Mouse (Mus musculus): Measurements from ENCODE around the gene Rnd3. TPM values are rescaled to one million over a fixed set of nuclear protein-coding genes. Genes with fewer than 3 reads are reported as not detected.

Rnd3 gene
- polyA plus RNA-seq, 1 experiment from 2014 or later: 40.4 TPM

- peaks cover 10% of the 10 kb centered on the region for H3K36me3 ChIP-seq (ENCODE audit: control insufficient read depth, insufficient read depth, low read length)
- H3K4me2 ChIP-seq: peak overlapping the region; percentile 58
- no peaks in the 10 kb centered on the region for H3K9me3 ChIP-seq (replicated peaks; ENCODE audit: control insufficient read depth, low read length)
- peaks cover 44% of the 10 kb centered on the region for H3K4me1 ChIP-seq (ENCODE audit: control insufficient read depth, insufficient read depth, low read length)
- no peaks in the 10 kb centered on the region for H3K27me3 ChIP-seq (ENCODE audit: control insufficient read depth, insufficient read depth, low read length)
- WGBS (ENCODE audit: insufficient replicate concordance): 2% methylated on average over 8 of the region's 8 CpGs
- H3K4me3 ChIP-seq (ENCODE audit: low read depth, low read length): peak overlapping the region; percentile 18
- H3K9ac ChIP-seq (ENCODE audit: low read depth, low read length): peak overlapping the region; percentile 48
- ATAC-seq (replicated peaks; ENCODE audit: insufficient number of reproducible peaks, low FRiP score, low TSS enrichment): no peak; the same call in 1 of the 2 replicates
- peak overlapping the region; percentile 60 for H3K27ac ChIP-seq (ENCODE audit: low read depth, low read length)
Observed at GRCm38 (mm10) chr2:51140486-51140885, 8.4 kb downstream of the Rnd3 start.

- H3K4me2 ChIP-seq: peak overlapping the region; percentile 58
- H3K36me3 ChIP-seq (ENCODE audit: control insufficient read depth, insufficient read depth, low read length): peaks cover 10% of the 10 kb centered on the region
- no peaks in the 10 kb centered on the region for H3K9me3 ChIP-seq (replicated peaks; ENCODE audit: control insufficient read depth, low read length)
- no peaks in the 10 kb centered on the region for H3K27me3 ChIP-seq (ENCODE audit: control insufficient read depth, insufficient read depth, low read length)
- whole genome bisulfite sequencing (ENCODE audit: insufficient replicate concordance): 8% methylated on average over 6 of the region's 6 CpGs
- H3K27ac ChIP-seq (ENCODE audit: low read depth, low read length): peak overlapping the region; percentile 60
- H3K9ac ChIP-seq (ENCODE audit: low read depth, low read length): no peak overlapping the region
- peaks cover 43% of the 10 kb centered on the region for H3K4me1 ChIP-seq (ENCODE audit: control insufficient read depth, insufficient read depth, low read length)
- H3K4me3 ChIP-seq (ENCODE audit: low read depth, low read length): no peak overlapping the region
- ATAC-seq (replicated peaks; ENCODE audit: insufficient number of reproducible peaks, low FRiP score, low TSS enrichment): no peak
Observed at GRCm38 (mm10) chr2:51139912-51140446, 8.9 kb downstream of the Rnd3 start.

GRCm38 (mm10) chr2:51139218-51139911 lies 9.5 kb downstream of the Rnd3 start:
- Histone ChIP-seq H3K27ac (ENCODE audit: low read depth, low read length) (peak overlapping the region; percentile 70), H3K36me3 (ENCODE audit: control insufficient read depth, insufficient read depth, low read length) (peaks cover 10% of the 10 kb centered on the region), H3K9ac (ENCODE audit: low read depth, low read length) (peak overlapping the region; percentile 52; the same call in 1 of the 2 replicates), H3K4me3 (ENCODE audit: low read depth, low read length) (no peak overlapping the region), H3K27me3 (ENCODE audit: control insufficient read depth, insufficient read depth, low read length) (no peaks in the 10 kb centered on the region), H3K4me2 (no peak overlapping the region), H3K4me1 (ENCODE audit: control insufficient read depth, insufficient read depth, low read length) (peaks cover 37% of the 10 kb centered on the region), H3K9me3 (replicated peaks; ENCODE audit: control insufficient read depth, low read length) (no peaks in the 10 kb centered on the region)
- ATAC-seq (replicated peaks; ENCODE audit: insufficient number of reproducible peaks, low FRiP score, low TSS enrichment): no peak
- 25% methylated on average over 5 of the region's 5 CpGs for WGBS (ENCODE audit: insufficient replicate concordance)

GRCm38 (mm10) chr2:51137726-51138125 lies 11.2 kb downstream of the Rnd3 start:
- H3K36me3 ChIP-seq (ENCODE audit: control insufficient read depth, insufficient read depth, low read length): peaks cover 16% of the 10 kb centered on the region
- 49% methylated on average over 4 of the region's 4 CpGs for WGBS (ENCODE audit: insufficient replicate concordance)

GRCm38 (mm10) chr2:51132181-51132580 lies 16.7 kb downstream of the Rnd3 start:
- WGBS (ENCODE audit: insufficient replicate concordance): 92% methylated on average over 20 of the region's 20 CpGs
- peaks cover 35% of the 10 kb centered on the region for H3K36me3 ChIP-seq (ENCODE audit: control insufficient read depth, insufficient read depth, low read length)
- ATAC-seq (replicated peaks; ENCODE audit: insufficient number of reproducible peaks, low FRiP score, low TSS enrichment): no peak

More at GRCm38 (mm10) chr2:51137726-51138125, 11.2 kb downstream of the Rnd3 start:
- Histone ChIP-seq H3K4me3 (ENCODE audit: low read depth, low read length) (no peak overlapping the region), H3K9ac (ENCODE audit: low read depth, low read length) (no peak overlapping the region), H3K4me1 (ENCODE audit: control insufficient read depth, insufficient read depth, low read length) (peaks cover 35% of the 10 kb centered on the region), H3K27me3 (ENCODE audit: control insufficient read depth, insufficient read depth, low read length) (no peaks in the 10 kb centered on the region), H3K4me2 (no peak overlapping the region), H3K9me3 (replicated peaks; ENCODE audit: control insufficient read depth, low read length) (no peaks in the 10 kb centered on the region), H3K27ac (ENCODE audit: low read depth, low read length) (no peak overlapping the region)
- no peak for ATAC-seq (replicated peaks; ENCODE audit: insufficient number of reproducible peaks, low FRiP score, low TSS enrichment)

GRCm38 (mm10) chr2:51128090-51128489 lies 20.8 kb downstream of the Rnd3 start:
- H3K4me2 ChIP-seq: no peak overlapping the region
- no peak for ATAC-seq (replicated peaks; ENCODE audit: insufficient number of reproducible peaks, low FRiP score, low TSS enrichment)
- WGBS (ENCODE audit: insufficient replicate concordance): 80% methylated on average over 4 of the region's 4 CpGs

More at GRCm38 (mm10) chr2:51132181-51132580, 16.7 kb downstream of the Rnd3 start:
- no peak overlapping the region for H3K4me3 ChIP-seq (ENCODE audit: low read depth, low read length)
- no peak overlapping the region for H3K9ac ChIP-seq (ENCODE audit: low read depth, low read length)
- H3K9me3 ChIP-seq (replicated peaks; ENCODE audit: control insufficient read depth, low read length): no peaks in the 10 kb centered on the region
- H3K4me1 ChIP-seq (ENCODE audit: control insufficient read depth, insufficient read depth, low read length): no peaks in the 10 kb centered on the region
- H3K27ac ChIP-seq (ENCODE audit: low read depth, low read length): no peak overlapping the region
- no peak overlapping the region for H3K4me2 ChIP-seq
- no peaks in the 10 kb centered on the region for H3K27me3 ChIP-seq (ENCODE audit: control insufficient read depth, insufficient read depth, low read length)

GRCm38 (mm10) chr2:51110271-51110670 lies 38.6 kb downstream of the Rnd3 start:
- no peak for ATAC-seq (replicated peaks; ENCODE audit: insufficient number of reproducible peaks, low FRiP score, low TSS enrichment)
- Histone ChIP-seq H3K4me1 (ENCODE audit: control insufficient read depth, insufficient read depth, low read length) (no peaks in the 10 kb centered on the region), H3K4me2 (no peak overlapping the region), H3K27me3 (ENCODE audit: control insufficient read depth, insufficient read depth, low read length) (no peaks in the 10 kb centered on the region), H3K36me3 (ENCODE audit: control insufficient read depth, insufficient read depth, low read length) (no peaks in the 10 kb centered on the region), H3K27ac (ENCODE audit: low read depth, low read length) (no peak overlapping the region), H3K9me3 (replicated peaks; ENCODE audit: control insufficient read depth, low read length) (no peaks in the 10 kb centered on the region), H3K9ac (ENCODE audit: low read depth, low read length) (no peak overlapping the region), H3K4me3 (ENCODE audit: low read depth, low read length) (no peak overlapping the region)
- 57% methylated on average over 2 of the region's 2 CpGs for WGBS (ENCODE audit: insufficient replicate concordance)

More at GRCm38 (mm10) chr2:51128090-51128489, 20.8 kb downstream of the Rnd3 start:
- Histone ChIP-seq H3K27ac (ENCODE audit: low read depth, low read length) (no peak overlapping the region), H3K4me1 (ENCODE audit: control insufficient read depth, insufficient read depth, low read length) (no peaks in the 10 kb centered on the region), H3K4me3 (ENCODE audit: low read depth, low read length) (no peak overlapping the region), H3K36me3 (ENCODE audit: control insufficient read depth, insufficient read depth, low read length) (peaks cover 20% of the 10 kb centered on the region), H3K9ac (ENCODE audit: low read depth, low read length) (no peak overlapping the region), H3K27me3 (ENCODE audit: control insufficient read depth, insufficient read depth, low read length) (no peaks in the 10 kb centered on the region), H3K9me3 (replicated peaks; ENCODE audit: control insufficient read depth, low read length) (no peaks in the 10 kb centered on the region)

- no peak overlapping the region for H3K4me3 ChIP-seq (ENCODE audit: low read depth, low read length)
- ATAC-seq (replicated peaks; ENCODE audit: insufficient number of reproducible peaks, low FRiP score, low TSS enrichment): no peak
- H3K9ac ChIP-seq (ENCODE audit: low read depth, low read length): no peak overlapping the region
Observed at GRCm38 (mm10) chr2:51108631-51109030, 40.3 kb downstream of the Rnd3 start.

More at GRCm38 (mm10) chr2:51108631-51109030, 40.3 kb downstream of the Rnd3 start:
- WGBS (ENCODE audit: insufficient replicate concordance): 51% methylated on average over 5 of the region's 5 CpGs
- no peaks in the 10 kb centered on the region for H3K9me3 ChIP-seq (replicated peaks; ENCODE audit: control insufficient read depth, low read length)
- no peaks in the 10 kb centered on the region for H3K36me3 ChIP-seq (ENCODE audit: control insufficient read depth, insufficient read depth, low read length)
- no peak overlapping the region for H3K4me2 ChIP-seq
- no peaks in the 10 kb centered on the region for H3K4me1 ChIP-seq (ENCODE audit: control insufficient read depth, insufficient read depth, low read length)
- H3K27me3 ChIP-seq (ENCODE audit: control insufficient read depth, insufficient read depth, low read length): no peaks in the 10 kb centered on the region
- no peak overlapping the region for H3K27ac ChIP-seq (ENCODE audit: low read depth, low read length)

Data from heart, embryonic 11.5 days (tissue).